Mouse (Mus musculus) left cerebral cortex, adult 8-10 months (tissue): Measurements from ENCODE around the gene Pla2g2d. TPM values are rescaled to one million over a fixed set of nuclear protein-coding genes. Genes with fewer than 3 reads are reported as not detected.

Experiments used
- DNase-seq, 2 experiments: peaks; one replicate each; pipeline ENCODE4 v3.0.0; 2022; ENCODE audit warnings: low spot score in 2 of 2
- total RNA-seq, 4 experiments: library from RNA; stranded (reverse); gene quantifications; 2 replicates each; pipeline ENCODE4 v1.2.4; 2022

Gene Pla2g2d
- total RNA-seq, 4 experiments from 2014 or later: 0.32 to 1.3 (median 0.69) TPM

GRCm38 (mm10) chr4:138825751-138826567 is 50.4 kb downstream of the Pla2g2d start:
- no peak for DNase-seq

- no peak for DNase-seq
Measured at GRCm38 (mm10) chr4:138827147-138827546, 51.6 kb downstream of the Pla2g2d start.

Other genes with a start within 250 kb of the Pla2g2d start
- gene Vwa5b1, start 139.9 kb upstream of the Pla2g2d start, total RNA-seq: 1 to 10 TPM; 3.0 to 6.3 (median 4.0) TPM
- gene Pla2g2c, start 50.9 kb upstream of the Pla2g2d start, total RNA-seq: under 1 TPM; 0.14 to 0.51 (median 0.26) TPM
- 1 to 10 TPM; 1.2 to 2.4 (median 1.5) TPM for gene Ubxn10, start 38.6 kb upstream of the Pla2g2d start, total RNA-seq
- not detected for gene Pla2g2f, start 18.1 kb upstream of the Pla2g2d start, total RNA-seq
- gene Pla2g5, start 87.7 kb downstream of the Pla2g2d start, total RNA-seq: 1 to 10 TPM; 1.8 to 4.8 (median 3.0) TPM
- not detected for gene Gm13030, start 98.2 kb downstream of the Pla2g2d start, total RNA-seq
- gene Pla2g2e, start 102.2 kb downstream of the Pla2g2d start, total RNA-seq: not detected
- gene Otud3, start 138.2 kb downstream of the Pla2g2d start, total RNA-seq: 10 to 100 TPM; 11.8 to 16.6 (median 15.9) TPM
- not detected for gene Rnf186, start 191.4 kb downstream of the Pla2g2d start, total RNA-seq
- gene Tmco4, start 197.2 kb downstream of the Pla2g2d start, total RNA-seq: 1 to 10 TPM; 2.3 to 3.6 (median 3.5) TPM